Mouse (Mus musculus) liver, adult 2 months (tissue): ENCODE measurements around the gene Hmcn2. TPM values are rescaled to one million over a fixed set of nuclear protein-coding genes. Genes with fewer than 3 reads are reported as not detected.

Experiments
- DNase-seq: peaks from one replicate; pipeline ENCODE4 v3.0.0-alpha.2; 2011; ENCODE audit warnings: low read depth, low spot score; ENCODE audit errors: extremely low read depth
- H3K27ac ChIP-seq: fragments of 200-500 bp; replicated peaks from 2 replicates; pipeline ENCODE4 v1.5.1; 2012; ENCODE audit warnings: low read depth, mild to moderate bottlenecking, control low read depth, inconsistent platforms, low read length; ENCODE audit not compliant: insufficient read depth
- H3K27me3 ChIP-seq: fragments of 200-500 bp; 2 replicates; pipeline ENCODE4 v1.6.1; 2012; ENCODE audit warnings: mild to moderate bottlenecking, moderate library complexity, low read length, inconsistent platforms; ENCODE audit not compliant: control insufficient read depth, insufficient read depth
- H3K36me3 ChIP-seq: fragments of 200-500 bp; 2 replicates; pipeline ENCODE4 v1.6.1; 2012; ENCODE audit warnings: low read length, inconsistent platforms; ENCODE audit not compliant: control insufficient read depth, insufficient read depth
- H3K4me1 ChIP-seq: fragments of 200-500 bp; 2 replicates; pipeline ENCODE4 v1.6.1; 2011; ENCODE audit warnings: low read length; ENCODE audit not compliant: control insufficient read depth, insufficient read depth
- H3K4me3 ChIP-seq: fragments of 200-500 bp; 2 replicates; pipeline ENCODE4 v1.5.1; 2011; ENCODE audit warnings: low read depth, mild to moderate bottlenecking, control low read depth, low read length, moderate library complexity; ENCODE audit not compliant: insufficient read depth
- H3K79me2 ChIP-seq: fragments of 200-500 bp; 2 replicates; pipeline ENCODE4 v1.6.1; 2012; ENCODE audit warnings: inconsistent platforms, mild to moderate bottlenecking, low read length, moderate library complexity; ENCODE audit not compliant: control insufficient read depth, insufficient read depth
- H3K9ac ChIP-seq: fragments of 200-500 bp; 2 replicates; pipeline ENCODE4 v1.6.1; 2012; ENCODE audit warnings: low read depth, mild to moderate bottlenecking, control low read depth, inconsistent platforms, low read length
- CTCF ChIP-seq: fragments of 200-500 bp; IDR thresholded peaks from 2 replicates; pipeline ENCODE4 v1.5.1; 2011; ENCODE audit warnings: low read depth, low read length, control low read depth
- POLR2A ChIP-seq: fragments of 200-500 bp; IDR thresholded peaks from 2 replicates; pipeline ENCODE4 v1.6.1; 2011; ENCODE audit warnings: low read length, control low read depth; ENCODE audit not compliant: insufficient read depth; ENCODE audit errors: extremely low read depth
- WGBS: fragments of 180-500 bp; shearing (Covaris S2); methylation state at CpG from one replicate; pipeline ENCODE4 v1.1.7; 2018; 5-methylcytosine and 5-hydroxymethylcytosine counted together
- polyA plus RNA-seq: library from polyadenylated mRNA; depleted of rRNA; stranded (reverse); fragments of >200 nt; gene quantifications from 2 replicates; pipeline ENCODE4 v1.2.3, GENCODE M21; 2012
- total RNA-seq: library from RNA; depleted of rRNA; stranded (reverse); fragments of >200 nt; gene quantifications from 2 replicates; pipeline ENCODE4 v1.2.3, GENCODE M21; 2014

The Hmcn2 gene
- total and polyA plus RNA-seq, 2 experiments, result 0.46 to 1.8 TPM

- DNase-seq, result no peak
- Histone ChIP-seq H3K36me3 (no peaks in the 10 kb centered on the region), H3K4me3 (no peak overlapping the region), H3K27me3 (no peaks in the 10 kb centered on the region), H3K4me1 (no peaks in the 10 kb centered on the region), H3K9ac (no peak overlapping the region), H3K27ac (no peak overlapping the region), H3K79me2 (no peaks in the 10 kb centered on the region)
- no peak for TF ChIP-seq CTCF
- TF ChIP-seq POLR2A, result no peak
- 65% methylated on average over 8 of the region's 8 CpGs for WGBS
These were observed 104.4 kb downstream of the Hmcn2 start for GRCm38 (mm10) chr2:31418571-31418970.

GRCm38 (mm10) chr2:31420914-31421313 lies 106.7 kb downstream of the Hmcn2 start:
- peak; percentile 8 for DNase-seq
- H3K27me3 ChIP-seq, result no peaks in the 10 kb centered on the region
- no peaks in the 10 kb centered on the region for H3K79me2 ChIP-seq
- H3K4me3 ChIP-seq, result no peak overlapping the region
- H3K4me1 ChIP-seq, result no peaks in the 10 kb centered on the region
- TF ChIP-seq POLR2A, result no peak
- TF ChIP-seq CTCF, result 0 out of 2 replicates have a peak, but pooled peaks have one; percentile 9
- H3K27ac ChIP-seq, result no peak overlapping the region
- WGBS, result 82% methylated on average over 6 of the region's 6 CpGs
- no peaks in the 10 kb centered on the region for H3K36me3 ChIP-seq
- no peak overlapping the region for H3K9ac ChIP-seq

GRCm38 (mm10) chr2:31422576-31422975 lies 108.4 kb downstream of the Hmcn2 start:
- Histone ChIP-seq H3K9ac (no peak overlapping the region), H3K27me3 (no peaks in the 10 kb centered on the region), H3K4me3 (no peak overlapping the region), H3K4me1 (no peaks in the 10 kb centered on the region), H3K27ac (no peak overlapping the region), H3K36me3 (no peaks in the 10 kb centered on the region), H3K79me2 (no peaks in the 10 kb centered on the region)
- 73% methylated on average over 6 of the region's 6 CpGs for WGBS
- TF ChIP-seq CTCF, result no peak
- TF ChIP-seq POLR2A, result no peak
- DNase-seq, result no peak

- DNase-seq, result no peak
- H3K27me3 ChIP-seq, result no peaks in the 10 kb centered on the region
- H3K79me2 ChIP-seq, result no peaks in the 10 kb centered on the region
- no peak overlapping the region for H3K4me3 ChIP-seq
- no peak overlapping the region for H3K9ac ChIP-seq
- no peaks in the 10 kb centered on the region for H3K36me3 ChIP-seq
- no peaks in the 10 kb centered on the region for H3K4me1 ChIP-seq
- TF ChIP-seq POLR2A (no peak), CTCF (no peak)
- 79% methylated on average over 5 of the region's 5 CpGs for WGBS
- no peak overlapping the region for H3K27ac ChIP-seq
These were observed 117.3 kb downstream of the Hmcn2 start for GRCm38 (mm10) chr2:31431477-31431876.

- H3K27ac ChIP-seq, result no peak overlapping the region
- H3K4me1 ChIP-seq, result no peaks in the 10 kb centered on the region
- no peak for DNase-seq
- TF ChIP-seq CTCF (no peak), POLR2A (no peak)
- H3K36me3 ChIP-seq, result no peaks in the 10 kb centered on the region
- no peak overlapping the region for H3K4me3 ChIP-seq
- WGBS, result 64% methylated on average over 10 of the region's 10 CpGs
- no peak overlapping the region for H3K9ac ChIP-seq
- no peaks in the 10 kb centered on the region for H3K79me2 ChIP-seq
- no peaks in the 10 kb centered on the region for H3K27me3 ChIP-seq
These were observed 120.5 kb downstream of the Hmcn2 start for GRCm38 (mm10) chr2:31434746-31435145.

GRCm38 (mm10) chr2:31435567-31435966 lies 121.4 kb downstream of the Hmcn2 start:
- H3K4me3 ChIP-seq, result no peak overlapping the region
- H3K27ac ChIP-seq, result no peak overlapping the region
- no peaks in the 10 kb centered on the region for H3K36me3 ChIP-seq
- H3K27me3 ChIP-seq, result no peaks in the 10 kb centered on the region
- no peaks in the 10 kb centered on the region for H3K79me2 ChIP-seq
- H3K9ac ChIP-seq, result no peak overlapping the region
- TF ChIP-seq CTCF (peak; percentile 90), POLR2A (no peak)
- WGBS, result 36% methylated on average over 6 of the region's 6 CpGs
- H3K4me1 ChIP-seq, result no peaks in the 10 kb centered on the region
- peak; percentile 45 for DNase-seq
